Mouse (Mus musculus) mouse trophoblast stem cell (cell line): ENCODE measurements around the gene Chaf1a.

Experiments
- in situ Hi-C, 2 experiments: fragments of 300-500 bp; cut with MseI, MboI; formaldehyde crosslinking; loops; 2 replicates in 1 of 2; 3 replicates in 1 of 2; pipeline ENCODE4 v1.15.1; 2025

Chaf1a gene

DNA sequence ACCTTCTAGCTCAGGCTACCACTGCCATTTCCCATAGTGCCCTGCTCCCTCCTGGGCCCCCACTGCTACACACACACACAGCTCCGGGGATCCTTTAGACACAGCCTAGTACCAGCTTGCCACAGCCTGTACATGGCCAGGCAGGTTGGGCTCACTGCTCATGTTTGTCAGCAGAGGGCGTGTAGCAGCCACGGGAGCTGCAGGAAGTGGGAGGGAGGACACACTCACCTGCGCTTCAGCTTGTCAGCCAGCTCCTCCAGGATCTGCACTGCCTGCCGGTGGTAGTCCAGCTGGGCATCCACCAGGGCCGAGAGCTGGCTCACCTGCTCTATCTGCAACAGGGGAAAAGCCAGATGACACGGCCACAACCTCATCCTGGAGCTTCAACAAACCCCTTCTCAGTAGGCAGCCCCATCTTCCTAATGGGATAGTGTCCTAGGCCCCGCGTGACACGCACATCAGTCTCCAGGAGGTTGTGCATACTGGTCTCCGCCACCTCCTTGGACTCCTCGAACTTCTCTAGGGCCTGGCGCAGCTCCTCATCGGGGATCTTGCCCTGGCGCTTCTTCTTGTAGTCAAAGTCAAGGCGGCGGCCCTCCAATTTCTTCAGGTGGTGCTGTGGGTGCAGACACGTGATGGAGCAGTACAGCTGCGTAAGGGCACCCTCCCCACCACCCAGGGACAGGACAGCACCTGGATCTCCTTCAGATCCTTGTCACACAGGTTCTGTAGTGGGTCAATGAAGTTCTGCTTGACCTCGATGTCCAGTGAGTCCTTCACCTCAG is 21.7 kb upstream of the Chaf1a start:
- in situ Hi-C loops = loop anchor here (5.0 to 10.0 kb wide), 2 partner anchors 46 to 54 kb away; partner anchors contain the start of gene Shd (in 1 of the 2)

- in situ Hi-C loops = no loop called here
These were observed 19.7 kb upstream of the Chaf1a start for GRCm38 (mm10) chr17:56020400-56021084.

DNA sequence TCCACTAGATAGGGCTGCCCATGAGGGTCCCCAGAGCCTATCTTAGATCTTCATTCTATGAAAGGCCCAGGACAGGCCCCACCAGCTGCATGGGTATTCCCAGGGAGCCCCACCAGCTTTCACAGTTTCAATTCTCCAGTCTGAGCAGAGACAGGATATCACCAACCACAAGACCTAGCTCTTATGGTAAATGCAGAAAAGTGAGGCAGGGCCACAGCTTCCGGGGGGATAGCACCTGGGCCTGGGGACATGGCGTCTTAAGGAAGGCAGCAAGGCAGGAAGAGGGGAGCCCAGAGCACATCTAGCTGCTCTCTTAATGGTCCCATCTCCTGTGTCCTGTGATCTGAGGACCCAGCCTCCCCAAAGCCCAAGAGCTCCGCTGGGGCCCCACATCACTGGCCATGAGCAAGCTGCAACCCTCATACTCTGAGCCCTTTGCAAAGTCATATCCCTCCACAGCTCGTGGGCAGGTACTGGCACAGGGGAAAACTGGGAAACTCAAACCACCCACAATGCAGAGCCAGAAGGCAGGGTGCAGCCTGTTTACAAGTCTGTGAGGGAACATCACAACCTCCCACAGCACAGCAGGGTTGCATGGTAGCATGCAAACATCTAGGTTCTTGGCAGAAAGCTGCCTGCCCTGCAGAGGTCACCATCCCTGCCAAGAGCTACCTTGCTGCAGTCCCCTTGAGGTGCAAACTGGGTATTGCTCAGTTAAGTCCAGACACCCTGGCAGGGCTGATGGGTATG is 18.9 kb upstream of the Chaf1a start:
- in situ Hi-C loops = no loop called here

GRCm38 (mm10) chr17:56022131-56022988 is 17.9 kb upstream of the Chaf1a start:
- in situ Hi-C loops = no loop called here

- in situ Hi-C loops = no loop called here
These were observed 17.3 kb upstream of the Chaf1a start for GRCm38 (mm10) chr17:56022989-56023290.

GRCm38 (mm10) chr17:56023386-56023785 is 16.9 kb upstream of the Chaf1a start:
- in situ Hi-C loops = no loop called here

DNA sequence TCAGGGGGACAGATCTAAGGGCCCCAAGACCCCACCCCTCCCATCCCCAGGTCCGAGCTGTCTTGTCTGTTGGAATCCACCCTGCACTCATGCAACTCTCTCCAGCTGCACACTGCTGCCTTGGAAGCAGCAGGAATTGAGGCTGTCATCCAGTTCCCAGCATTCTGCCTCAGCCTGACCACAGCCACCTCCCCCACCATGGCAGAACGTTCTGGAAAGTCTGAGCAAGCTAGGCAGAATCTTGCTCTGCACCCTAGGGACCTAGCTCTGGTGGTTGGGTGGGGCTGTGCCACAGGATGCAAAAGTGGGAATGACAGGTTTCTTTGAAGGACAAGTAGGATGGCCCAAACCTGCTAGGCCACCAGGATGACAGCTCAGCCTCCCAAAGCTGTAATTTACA is 15.8 kb upstream of the Chaf1a start:
- in situ Hi-C loops = no loop called here

DNA sequence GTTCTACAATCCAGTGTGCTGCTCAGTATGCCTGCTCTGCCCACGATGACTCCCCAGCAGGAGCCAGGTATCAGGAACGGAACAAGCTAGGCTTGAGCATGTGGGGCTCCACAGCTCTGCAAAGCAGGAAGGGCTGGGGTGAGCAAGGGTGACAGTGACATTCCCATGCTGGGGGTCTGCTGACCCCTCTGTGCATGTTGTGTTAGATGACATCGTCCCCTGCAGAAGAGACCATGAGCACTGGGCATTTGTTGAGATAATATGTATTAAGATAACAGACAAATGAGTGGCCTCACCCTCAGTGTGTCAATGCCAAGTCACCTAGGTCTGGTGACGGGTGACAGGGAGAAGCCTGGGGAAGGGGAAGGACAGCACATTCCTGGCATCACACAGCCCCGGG is 15.3 kb upstream of the Chaf1a start:
- in situ Hi-C loops = no loop called here

- in situ Hi-C loops = no loop called here
These were observed 13.9 kb upstream of the Chaf1a start for GRCm38 (mm10) chr17:56026303-56026702.

DNA sequence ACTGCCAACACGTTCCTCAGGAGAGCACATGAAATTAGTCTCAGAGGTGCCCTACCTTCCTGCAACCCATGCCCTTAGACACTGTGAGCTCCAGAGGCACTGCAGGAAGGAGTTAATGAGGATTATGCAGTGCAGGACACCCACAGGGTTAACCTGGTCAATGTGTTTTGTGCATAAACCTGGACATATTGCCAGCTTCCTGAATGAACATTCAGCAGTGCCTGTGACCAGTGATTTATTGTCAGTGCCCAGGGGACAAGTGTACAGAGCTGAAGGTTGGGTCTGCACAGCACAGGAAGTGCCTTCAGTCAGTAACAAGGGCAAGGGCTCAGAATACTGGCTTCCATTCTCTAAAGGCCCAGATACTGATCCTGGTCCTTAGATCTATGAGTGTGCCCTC is 13.4 kb upstream of the Chaf1a start:
- in situ Hi-C loops = no loop called here

DNA sequence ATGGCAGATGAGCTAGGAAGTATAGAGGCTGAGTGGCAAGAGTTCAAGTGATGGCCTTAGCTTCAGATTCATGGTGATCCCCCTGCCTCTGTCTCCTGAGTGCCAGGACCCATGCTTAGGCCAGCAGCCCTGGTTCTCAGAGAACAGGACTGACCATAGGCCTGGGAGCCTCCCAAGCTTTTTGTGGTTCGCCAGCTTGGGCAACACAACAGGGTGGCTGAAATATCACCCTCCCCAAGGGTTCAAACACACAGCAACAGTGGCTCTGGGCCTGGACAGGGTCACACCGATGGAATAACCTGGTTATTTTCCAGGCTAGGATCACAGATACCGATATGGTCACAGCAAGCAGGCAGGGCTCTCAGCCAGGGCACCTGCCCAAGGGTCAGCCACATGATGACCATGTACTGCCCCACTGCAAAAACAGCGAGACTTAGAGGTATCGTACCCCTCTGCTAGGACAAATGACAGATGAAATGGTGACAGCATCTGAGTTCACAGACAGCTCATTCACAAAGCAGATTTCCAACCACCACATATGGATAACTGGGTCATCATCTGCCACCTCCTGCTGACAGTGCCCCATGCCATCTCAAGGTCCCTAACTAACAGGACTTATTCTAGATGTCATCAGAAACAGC is 12.3 kb upstream of the Chaf1a start:
- in situ Hi-C loops = no loop called here

- in situ Hi-C loops = no loop called here
These were observed 9.9 kb upstream of the Chaf1a start for GRCm38 (mm10) chr17:56030238-56030870.

GRCm38 (mm10) chr17:56030919-56031318 is 9.3 kb upstream of the Chaf1a start:
- in situ Hi-C loops = no loop called here

- in situ Hi-C loops = no loop called here
These were observed 8.8 kb upstream of the Chaf1a start for GRCm38 (mm10) chr17:56031431-56031830.

DNA sequence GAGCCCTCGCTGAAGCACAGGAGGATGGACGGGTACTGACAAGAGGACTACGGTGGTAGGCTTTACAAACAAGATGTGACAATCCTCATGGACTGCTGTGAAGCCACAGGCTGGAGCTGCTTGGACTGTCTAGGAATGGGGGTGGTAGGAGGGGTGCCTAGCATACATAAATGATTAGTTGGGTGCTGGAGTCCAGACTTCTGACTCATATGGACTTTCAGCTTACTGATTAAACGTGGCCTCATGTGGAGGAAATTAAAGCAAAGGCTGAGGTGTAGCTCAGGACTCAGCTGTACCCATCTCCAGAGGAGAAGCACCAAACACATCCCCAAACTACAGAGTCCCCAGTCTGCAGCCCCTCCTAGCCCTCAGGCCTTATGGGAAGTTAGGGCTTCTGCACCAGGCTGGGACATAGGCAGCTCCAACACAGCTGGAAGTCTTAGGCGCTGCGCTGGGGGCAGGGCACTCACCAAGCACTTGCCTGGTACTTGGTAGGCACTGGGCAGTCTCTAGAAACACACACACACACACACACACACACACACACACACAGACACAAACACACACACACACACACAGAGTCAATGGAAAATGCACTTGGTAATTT is 8.0 kb upstream of the Chaf1a start:
- in situ Hi-C loops = no loop called here

DNA sequence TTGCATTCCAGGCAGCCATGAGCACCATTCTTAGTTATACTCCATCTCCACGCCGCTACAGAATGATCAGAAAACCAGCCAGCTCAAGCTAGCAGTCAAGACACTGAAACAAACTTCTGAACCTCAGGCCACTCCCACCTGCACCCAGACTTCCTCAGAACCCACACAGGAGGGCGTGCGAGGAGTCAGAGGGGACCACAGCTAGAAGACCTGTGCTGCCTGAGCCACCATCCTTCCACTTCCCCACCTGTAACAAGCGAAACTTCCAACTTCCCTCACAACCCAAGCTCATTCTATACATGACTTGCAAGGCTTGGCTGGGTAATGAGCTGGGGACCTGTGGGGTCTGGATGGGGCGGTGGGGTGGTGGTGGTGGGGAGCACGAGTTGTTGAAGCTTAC is 7.4 kb upstream of the Chaf1a start:
- in situ Hi-C loops = no loop called here

GRCm38 (mm10) chr17:56034040-56034725 is 6.1 kb upstream of the Chaf1a start:
- in situ Hi-C loops = no loop called here

DNA sequence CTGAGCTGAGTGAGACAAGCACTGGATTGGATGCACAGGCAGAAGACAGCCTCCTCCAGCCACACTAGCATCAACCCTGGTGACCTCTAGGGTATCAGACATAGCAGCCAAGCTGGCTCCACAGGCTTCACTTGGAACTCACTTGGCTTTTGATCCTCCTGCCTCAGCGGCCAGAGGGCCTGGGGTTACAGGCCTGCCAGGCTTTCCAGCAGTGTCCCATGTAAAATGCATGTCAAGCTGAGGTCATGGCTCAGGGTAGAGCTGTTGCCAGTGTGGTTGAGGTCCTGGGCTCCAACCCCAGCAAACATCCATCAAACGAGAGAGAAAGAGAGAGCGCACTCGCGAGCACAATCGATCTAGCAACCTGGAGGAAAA is 5.5 kb upstream of the Chaf1a start:
- in situ Hi-C loops = no loop called here

GRCm38 (mm10) chr17:56035216-56035615 is 5.0 kb upstream of the Chaf1a start:
- in situ Hi-C loops = no loop called here
